Mouse (Mus musculus) stomach, embryonic 16.5 days (tissue): ENCODE results near the gene Ephb1. TPM values are rescaled to one million over a fixed set of nuclear protein-coding genes. Genes with fewer than 3 reads are reported as not detected.

Source experiments
- ATAC-seq: fragments of 200-750 bp; cut with Nextera tagmentation; 2 replicates; pipeline ENCODE4 v1.8.0; 2017; ENCODE audit warnings: moderate number of reproducible peaks, moderate TSS enrichment; ENCODE audit not compliant: insufficient read depth, low FRiP score
- H3K27ac ChIP-seq: fragments of 300-500 bp; sonication (generic); 2 replicates; pipeline ENCODE4 v1.5.1; 2014; ENCODE audit warnings: low read length
- H3K27me3 ChIP-seq: fragments of 300-500 bp; sonication (generic); 2 replicates; pipeline ENCODE4 v1.6.1; 2014; ENCODE audit warnings: low read length, control low read depth, mixed read lengths; ENCODE audit not compliant: control insufficient read depth, insufficient read depth
- H3K36me3 ChIP-seq: fragments of 300-500 bp; sonication (generic); 2 replicates; pipeline ENCODE4 v1.6.1; 2014; ENCODE audit warnings: low read length; ENCODE audit not compliant: control insufficient read depth, insufficient read depth
- H3K4me1 ChIP-seq: fragments of 300-500 bp; sonication (generic); 2 replicates; pipeline ENCODE4 v1.6.1; 2014; ENCODE audit warnings: low read length, control low read depth, mixed read lengths; ENCODE audit not compliant: control insufficient read depth, insufficient read depth
- H3K4me2 ChIP-seq: fragments of 300-500 bp; sonication (generic); 2 replicates; pipeline ENCODE4 v1.6.1; 2014; ENCODE audit warnings: low read depth, low read length, mixed read lengths
- H3K4me3 ChIP-seq: fragments of 300-500 bp; sonication (generic); replicated peaks from 2 replicates; pipeline ENCODE4 v1.5.1; 2014; ENCODE audit warnings: mild to moderate bottlenecking, low read length
- H3K9ac ChIP-seq: fragments of 300-500 bp; sonication (generic); 2 replicates; pipeline ENCODE4 v1.6.1; 2014; ENCODE audit warnings: low read length
- H3K9me3 ChIP-seq: fragments of 300-500 bp; sonication (generic); replicated peaks from 2 replicates; pipeline ENCODE4 v1.6.1; 2016; ENCODE audit warnings: low read length, control low read depth; ENCODE audit not compliant: control insufficient read depth
- WGBS: fragments of 180-500 bp; shearing (Covaris S2); extraction: QIAGEN DNeasy Blood & Tissue Kit; methylation state at CpG from one replicate; pipeline ENCODE4 v1.1.7; 2014; 5-methylcytosine and 5-hydroxymethylcytosine counted together
- polyA plus RNA-seq: library from polyadenylated mRNA; unstranded; fragments of >200 nt; fragmentation: Nextera tagmentation; extraction: Ambion mirVana; gene quantifications from 2 replicates; pipeline ENCODE4 v1.2.1, GENCODE M21; 2015

The Ephb1 gene
- polyA plus RNA-seq, 1 experiment from 2014 or later, result 3.6 TPM

DNA sequence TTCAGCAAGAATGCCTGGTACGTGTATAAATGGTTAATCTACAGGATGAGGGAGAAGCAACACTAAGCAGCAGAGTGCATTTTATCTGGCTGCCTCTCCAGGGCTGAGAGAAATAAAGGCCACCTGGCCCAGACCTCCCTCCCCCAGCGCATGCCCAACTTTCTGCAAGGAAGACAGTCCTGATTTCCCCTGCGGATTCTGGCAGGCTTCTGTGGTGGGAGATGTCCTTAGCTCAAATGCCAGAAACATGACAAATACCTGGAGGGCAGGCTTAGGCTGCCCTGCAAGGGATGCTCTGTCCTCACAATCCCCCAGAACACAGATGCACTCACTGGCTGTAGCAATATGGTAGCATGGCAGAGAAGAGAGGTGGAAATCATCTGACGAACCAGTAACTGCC, 416.4 kb downstream of the Ephb1 start:
- H3K36me3 ChIP-seq, result no peaks in the 10 kb centered on the region
- no peaks in the 10 kb centered on the region for H3K27me3 ChIP-seq

GRCm38 (mm10) chr9:101934887-101935286, 419.6 kb downstream of the Ephb1 start:
- Histone ChIP-seq H3K4me1 (no peaks in the 10 kb centered on the region), H3K27me3 (no peaks in the 10 kb centered on the region), H3K9ac (no peak overlapping the region), H3K27ac (no peak overlapping the region), H3K9me3 (no peaks in the 10 kb centered on the region), H3K4me3 (no peak overlapping the region), H3K4me2 (no peak overlapping the region), H3K36me3 (no peaks in the 10 kb centered on the region)
- WGBS, result 76% methylated on average over 8 of the region's 8 CpGs
- ATAC-seq, result no peak

More for the DNA sequence above, 416.4 kb downstream of the Ephb1 start:
- no peak for ATAC-seq
- Histone ChIP-seq H3K9me3 (no peaks in the 10 kb centered on the region), H3K4me2 (no peak overlapping the region), H3K4me3 (no peak overlapping the region), H3K27ac (no peak overlapping the region), H3K4me1 (no peaks in the 10 kb centered on the region), H3K9ac (no peak overlapping the region)
- 78% methylated on average over 4 of the region's 4 CpGs for WGBS

- Histone ChIP-seq H3K4me3 (no peak overlapping the region), H3K27me3 (no peaks in the 10 kb centered on the region), H3K4me2 (no peak overlapping the region), H3K4me1 (no peaks in the 10 kb centered on the region), H3K27ac (no peak overlapping the region), H3K9me3 (no peaks in the 10 kb centered on the region), H3K9ac (no peak overlapping the region), H3K36me3 (no peaks in the 10 kb centered on the region)
- WGBS, result 65% methylated on average over 8 of the region's 8 CpGs
- no peak for ATAC-seq
Observed at GRCm38 (mm10) chr9:101933946-101934573, 420.4 kb downstream of the Ephb1 start.

- H3K4me3 ChIP-seq, result no peak overlapping the region
- no peaks in the 10 kb centered on the region for H3K9me3 ChIP-seq
- no peak overlapping the region for H3K9ac ChIP-seq
- no peak overlapping the region for H3K27ac ChIP-seq
- 0 out of 2 replicates have a peak, but pooled peaks cover 3% of the 10 kb centered on the region for H3K4me1 ChIP-seq
- H3K36me3 ChIP-seq, result no peaks in the 10 kb centered on the region
- peak; percentile 73 for ATAC-seq
- H3K27me3 ChIP-seq, result no peaks in the 10 kb centered on the region
- H3K4me2 ChIP-seq, result no peak overlapping the region
- WGBS, result 49% methylated on average over 4 of the region's 4 CpGs
Observed at GRCm38 (mm10) chr9:101924829-101925228, 429.7 kb downstream of the Ephb1 start.

DNA sequence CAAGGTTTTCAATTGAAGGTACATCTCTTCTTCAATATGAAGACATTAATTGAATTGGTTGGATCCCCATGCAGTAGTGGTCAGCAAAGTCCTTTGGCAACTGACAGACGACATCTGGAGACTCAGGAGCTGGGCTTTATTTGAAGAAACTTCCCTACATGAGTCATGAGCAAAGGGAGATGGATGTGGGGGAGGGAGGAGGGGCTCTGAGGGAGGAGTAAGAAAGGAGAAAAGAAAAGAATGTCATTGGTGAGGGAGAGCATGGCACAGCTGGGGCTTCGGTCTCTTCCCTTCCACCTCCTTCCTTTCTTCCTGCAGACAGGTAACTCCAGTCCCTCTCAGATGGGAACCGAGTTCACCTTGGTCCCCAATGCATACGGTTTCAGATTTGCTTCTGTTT, 431.6 kb downstream of the Ephb1 start:
- Histone ChIP-seq H3K36me3 (no peaks in the 10 kb centered on the region), H3K4me3 (no peak overlapping the region), H3K27ac (no peak overlapping the region), H3K9me3 (no peaks in the 10 kb centered on the region), H3K9ac (no peak overlapping the region), H3K4me2 (no peak overlapping the region), H3K4me1 (0 out of 2 replicates have a peak, but pooled peaks cover 3% of the 10 kb centered on the region), H3K27me3 (no peaks in the 10 kb centered on the region)
- WGBS, result 59% methylated on average over 4 of the region's 4 CpGs
- ATAC-seq, result 0 out of 2 replicates have a peak, but pooled peaks have one; percentile 26

DNA sequence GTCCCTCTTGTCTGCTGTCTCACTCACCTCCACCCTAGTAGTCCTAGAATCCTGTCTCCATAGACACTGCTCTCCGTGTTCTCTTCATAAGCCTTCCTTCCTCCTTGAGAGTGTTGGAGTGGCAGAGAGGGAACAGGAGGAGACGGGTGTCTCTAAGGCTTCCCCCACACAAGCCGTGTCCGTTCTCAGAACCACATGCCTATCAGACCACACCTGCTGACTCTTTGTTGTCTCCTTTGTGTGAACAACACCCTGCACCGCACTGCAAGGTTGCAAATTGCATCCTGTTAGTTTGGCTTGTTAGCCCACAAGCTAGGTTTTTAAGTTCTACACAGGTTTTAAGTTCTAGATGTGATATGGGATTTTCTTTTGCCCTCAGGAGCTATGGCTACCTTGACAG, 435.2 kb downstream of the Ephb1 start:
- H3K27me3 ChIP-seq, result no peaks in the 10 kb centered on the region
- ATAC-seq, result no peak
- H3K9ac ChIP-seq, result no peak overlapping the region

DNA sequence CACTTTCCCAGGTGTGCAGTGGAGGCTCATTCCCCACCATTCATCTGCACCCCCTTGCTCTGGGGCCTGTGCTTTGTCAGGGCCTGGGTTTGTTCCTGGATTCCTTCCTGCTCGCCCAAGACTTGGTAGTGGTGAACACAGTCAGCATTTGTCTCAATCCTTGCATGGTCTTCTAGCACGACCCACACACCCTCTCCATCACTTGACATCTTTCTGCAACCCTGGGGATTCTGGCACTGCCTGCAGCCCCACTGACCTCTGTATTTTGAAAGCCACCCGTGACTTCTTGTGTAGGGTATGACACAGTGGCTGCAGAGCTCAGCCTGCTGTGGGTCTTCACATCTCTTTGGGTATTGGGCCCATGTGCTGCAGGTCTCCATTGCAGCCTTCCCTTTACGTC, 435.7 kb downstream of the Ephb1 start:
- no peak overlapping the region for H3K4me3 ChIP-seq

More for the DNA sequence above, 435.2 kb downstream of the Ephb1 start:
- H3K4me3 ChIP-seq, result no peak overlapping the region
- H3K4me1 ChIP-seq, result 0 out of 2 replicates have a peak, but pooled peaks cover 3% of the 10 kb centered on the region
- H3K27ac ChIP-seq, result no peak overlapping the region
- H3K9me3 ChIP-seq, result no peaks in the 10 kb centered on the region
- 81% methylated on average over 5 of the region's 5 CpGs for WGBS
- H3K36me3 ChIP-seq, result no peaks in the 10 kb centered on the region
- no peak overlapping the region for H3K4me2 ChIP-seq

DNA sequence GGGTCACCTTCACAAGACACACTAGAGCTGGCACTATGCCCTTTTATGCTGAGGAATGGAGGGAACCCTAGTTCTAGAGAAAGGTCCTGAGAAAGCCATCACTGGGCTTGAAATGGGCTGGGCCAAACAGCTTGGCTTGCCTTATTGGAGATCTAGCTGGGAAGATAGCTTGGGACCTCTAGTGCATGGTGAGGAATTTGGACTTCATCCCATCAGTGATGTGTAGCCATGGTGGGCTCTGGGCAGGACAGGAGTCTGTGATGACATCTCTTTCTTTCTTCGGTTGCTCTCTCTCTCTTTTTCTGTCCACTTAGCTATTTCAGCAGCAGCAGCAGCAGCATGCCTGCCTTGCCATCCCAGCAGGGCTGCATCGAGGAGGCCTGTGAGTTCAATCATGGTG, 439.4 kb downstream of the Ephb1 start:
- Histone ChIP-seq H3K4me3 (no peak overlapping the region), H3K4me2 (no peak overlapping the region), H3K27me3 (no peaks in the 10 kb centered on the region), H3K36me3 (no peaks in the 10 kb centered on the region), H3K27ac (no peak overlapping the region), H3K9me3 (no peaks in the 10 kb centered on the region), H3K4me1 (no peaks in the 10 kb centered on the region), H3K9ac (no peak overlapping the region)
- ATAC-seq, result no peak
- 90% methylated on average over 2 of the region's 2 CpGs for WGBS

More for the DNA sequence above, 435.7 kb downstream of the Ephb1 start:
- Histone ChIP-seq H3K9me3 (no peaks in the 10 kb centered on the region), H3K4me2 (no peak overlapping the region), H3K9ac (no peak overlapping the region), H3K27me3 (no peaks in the 10 kb centered on the region), H3K27ac (no peak overlapping the region), H3K4me1 (0 out of 2 replicates have a peak, but pooled peaks cover 3% of the 10 kb centered on the region), H3K36me3 (no peaks in the 10 kb centered on the region)
- ATAC-seq, result no peak
- WGBS, result 80% methylated on average over 4 of the region's 4 CpGs

- no peak overlapping the region for H3K27ac ChIP-seq
- no peak overlapping the region for H3K9ac ChIP-seq
- H3K9me3 ChIP-seq, result no peaks in the 10 kb centered on the region
- H3K4me1 ChIP-seq, result no peaks in the 10 kb centered on the region
- no peaks in the 10 kb centered on the region for H3K27me3 ChIP-seq
- H3K4me3 ChIP-seq, result no peak overlapping the region
- 54% methylated on average over 9 of the region's 9 CpGs for WGBS
- no peaks in the 10 kb centered on the region for H3K36me3 ChIP-seq
- H3K4me2 ChIP-seq, result no peak overlapping the region
- no peak for ATAC-seq
Observed at GRCm38 (mm10) chr9:101911176-101911866, 443.2 kb downstream of the Ephb1 start.
